ENCODE assay signal across 7 mouse cellular contexts in genomic region chr11:4270744-4271459, GRCm38 (mm10). TPM values are rescaled to one million over a fixed set of nuclear protein-coding genes. Genes with fewer than 3 reads are reported as not detected.
DNase-seq lines count a peak whose midpoint lies in the region; TF ChIP-seq lines count a peak whose summit lies in the region.

No protein-coding gene starts in this region.

- no peak overlapping the region for H3K27ac ChIP-seq in liver, adult 2 months (replicated peaks; ENCODE audit: insufficient read depth, low read depth, low read length)
- H3K27ac ChIP-seq in cortical plate, adult 2 months (ENCODE audit: insufficient read depth, low read length), result no peak overlapping the region
- H3K27ac ChIP-seq in heart, embryonic 10.5 days, result peak overlapping the region; percentile 57

- TF ChIP-seq CTCF in liver, adult 2 months (IDR thresholded peaks at IDR 0.05; ENCODE audit: low read depth, low read length), result 0 out of 2 replicates have a peak, but pooled peaks have one; percentile 7
- TF ChIP-seq CTCF in cortical plate, adult 2 months (IDR thresholded peaks at IDR 0.05; ENCODE audit: extremely low read depth, insufficient read depth, low read length), result peak; percentile 12; the same call in 1 of the 2 replicates

- H3K36me3 ChIP-seq in liver, adult 2 months (ENCODE audit: control insufficient read depth, insufficient read depth, low read length), result no peaks in the 10 kb centered on the region
- H3K36me3 ChIP-seq in heart, embryonic 10.5 days, result no peaks in the 10 kb centered on the region

- no peaks in the 10 kb centered on the region for H3K27me3 ChIP-seq in liver, adult 2 months (ENCODE audit: control insufficient read depth, insufficient read depth, low read length)
- peaks cover 81% of the 10 kb centered on the region for H3K27me3 ChIP-seq in heart, embryonic 10.5 days (ENCODE audit: insufficient read depth, poor library complexity, severe bottlenecking)

- no peak overlapping the region for H3K9ac ChIP-seq in liver, adult 2 months (ENCODE audit: low read depth, low read length)

- no peaks in the 10 kb centered on the region for H3K9me3 ChIP-seq in heart, embryonic 10.5 days

- no peak for DNase-seq in liver, adult 2 months (ENCODE audit: extremely low read depth, low read depth, low spot score)
- no peak for DNase-seq in liver
- no peak for DNase-seq in heart, embryonic 10.5 days (ENCODE audit: low spot score)
- DNase-seq in retina, embryonic 14.5 days (ENCODE audit: low spot score), result peak; percentile 48
- no peak for DNase-seq in B cell, adult 2 months
- DNase-seq in spleen, postnatal 4 days (ENCODE audit: low spot score in 2 of 2), result no peak

- WGBS in liver, adult 2 months, result 61% methylated on average over 20 of the region's 20 CpGs
- WGBS in heart, embryonic 10.5 days, result 31% methylated on average over 20 of the region's 20 CpGs

- H3K79me2 ChIP-seq in liver, adult 2 months (ENCODE audit: control insufficient read depth, insufficient read depth, low read length), result no peaks in the 10 kb centered on the region

- no peaks in the 10 kb centered on the region for H3K4me1 ChIP-seq in liver, adult 2 months (ENCODE audit: control insufficient read depth, insufficient read depth, low read length)
- no peaks in the 10 kb centered on the region for H3K4me1 ChIP-seq in cortical plate, adult 2 months (ENCODE audit: control insufficient read depth, insufficient read depth, low read length)
- H3K4me1 ChIP-seq in heart, embryonic 10.5 days, result peaks cover 24% of the 10 kb centered on the region

- no peak for TF ChIP-seq POLR2A in liver, adult 2 months (IDR thresholded peaks at IDR 0.05; ENCODE audit: extremely low read depth, insufficient read depth, low read length)
- TF ChIP-seq POLR2A in cortical plate, adult 2 months (IDR thresholded peaks at IDR 0.05; ENCODE audit: extremely low read depth, insufficient read depth, low read length), result no peak

- no peak overlapping the region for H3K4me3 ChIP-seq in liver, adult 2 months (ENCODE audit: insufficient read depth, low read depth, low read length)
- H3K4me3 ChIP-seq in cortical plate, adult 2 months (ENCODE audit: insufficient read depth, low read length), result no peak overlapping the region
- no peak overlapping the region for H3K4me3 ChIP-seq in heart, embryonic 10.5 days

RNA-seq across cellular contexts. Expression of gene Lif, which starts 13.5 kb away (rescaled TPM):
- not detected in 2 replicates for total RNA-seq in liver, adult 2 months (2014; rRNA removed)
- polyA plus RNA-seq in liver, adult 2 months (2012; rRNA removed), result 0.02 TPM in 2 replicates
- 0.64 and 0.90 TPM in 2 replicates for polyA plus RNA-seq in cortical plate, adult 2 months (2012; rRNA removed)
- 0.11 and 0.21 TPM in 2 replicates for polyA plus RNA-seq in heart, embryonic 10.5 days (2016; fragmentation: Nextera tagmentation; extraction: Ambion mirVana)

RNA-seq across cellular contexts. Expression of gene Osm, which starts 34.7 kb away (rescaled TPM):
- 0.47 TPM in 1 of 2 replicates, not detected in the other for total RNA-seq in liver, adult 2 months (2014; rRNA removed)
- not detected in 2 replicates for polyA plus RNA-seq in liver, adult 2 months (2012; rRNA removed)
- 0.06 and 0.19 TPM in 2 replicates for polyA plus RNA-seq in cortical plate, adult 2 months (2012; rRNA removed)
- 0.05 and 0.06 TPM in 2 replicates for polyA plus RNA-seq in heart, embryonic 10.5 days (2016; fragmentation: Nextera tagmentation; extraction: Ambion mirVana)

RNA-seq across cellular contexts. Expression of gene Castor1, which starts 52.9 kb away (rescaled TPM):
- 1.4 and 1.7 TPM in 2 replicates for total RNA-seq in liver, adult 2 months (2014; rRNA removed)
- 2.3 and 2.5 TPM in 2 replicates for polyA plus RNA-seq in liver, adult 2 months (2012; rRNA removed)
- polyA plus RNA-seq in cortical plate, adult 2 months (2012; rRNA removed), result 3.8 and 5.4 TPM in 2 replicates
- 1.5 and 1.7 TPM in 2 replicates for polyA plus RNA-seq in heart, embryonic 10.5 days (2016; fragmentation: Nextera tagmentation; extraction: Ambion mirVana)
